Mouse (Mus musculus) lung, embryonic 15.5 days (tissue): ENCODE data around the gene Chst10. TPM values are rescaled to one million over a fixed set of nuclear protein-coding genes. Genes with fewer than 3 reads are reported as not detected.
A peak's percentile ranks its signal among the peaks of the same experiment; 100 is the strongest.

ENCODE experiments used
- ATAC-seq: fragments of 200-750 bp; cut with Nextera tagmentation; 2 replicates; pipeline ENCODE4 v1.8.0; 2017; ENCODE audit warnings: moderate number of reproducible peaks, borderline replicate concordance; ENCODE audit not compliant: low FRiP score, low TSS enrichment; ENCODE audit errors: extremely low read depth
- H3K27ac ChIP-seq: fragments of 300-500 bp; sonication (generic); 2 replicates; pipeline ENCODE4 v1.5.1; 2015; ENCODE audit warnings: moderate library complexity, mild to moderate bottlenecking, inconsistent platforms
- H3K27me3 ChIP-seq: fragments of 300-500 bp; sonication (generic); 2 replicates; pipeline ENCODE4 v1.6.1; 2015; ENCODE audit warnings: inconsistent platforms
- H3K36me3 ChIP-seq: fragments of 300-500 bp; sonication (generic); 2 replicates; pipeline ENCODE4 v1.6.1; 2015; ENCODE audit warnings: inconsistent platforms
- H3K4me1 ChIP-seq: fragments of 300-500 bp; sonication (generic); 2 replicates; pipeline ENCODE4 v1.6.1; 2015; ENCODE audit warnings: inconsistent platforms
- H3K4me2 ChIP-seq: fragments of 300-500 bp; sonication (generic); 2 replicates; pipeline ENCODE4 v1.6.1; 2015; ENCODE audit warnings: inconsistent platforms, mild to moderate bottlenecking, moderate library complexity
- H3K4me3 ChIP-seq: fragments of 300-500 bp; sonication (generic); 2 replicates; pipeline ENCODE4 v1.5.1; 2015; ENCODE audit warnings: mild to moderate bottlenecking, inconsistent platforms
- H3K9ac ChIP-seq: fragments of 300-500 bp; sonication (generic); 2 replicates; pipeline ENCODE4 v1.6.1; 2015; ENCODE audit warnings: inconsistent platforms
- H3K9me3 ChIP-seq: fragments of 300-500 bp; sonication (generic); 2 replicates; pipeline ENCODE4 v1.6.1; 2016; ENCODE audit warnings: inconsistent platforms
- WGBS: fragments of 180-500 bp; shearing (Covaris S2); methylation state at CpG from one replicate; pipeline ENCODE4 v1.1.7; 2015; 5-methylcytosine and 5-hydroxymethylcytosine counted together
- polyA plus RNA-seq: library from polyadenylated mRNA; unstranded; fragments of >200 nt; fragmentation: Nextera tagmentation; extraction: Ambion mirVana; gene quantifications from 2 replicates; pipeline ENCODE4 v1.2.1, GENCODE M21; 2015

The Chst10 gene
- polyA plus RNA-seq, 1 experiment from 2014 or later = 2.3 TPM

GRCm38 (mm10) chr1:38888803-38889202 is 9.2 kb downstream of the Chst10 start:
- 89% methylated on average over 6 of the region's 6 CpGs for WGBS
- no peak overlapping the region for H3K27ac ChIP-seq
- no peaks in the 10 kb centered on the region for H3K4me1 ChIP-seq
- H3K4me2 ChIP-seq = no peak overlapping the region
- no peaks in the 10 kb centered on the region for H3K36me3 ChIP-seq
- H3K27me3 ChIP-seq = no peaks in the 10 kb centered on the region
- no peak for ATAC-seq
- no peaks in the 10 kb centered on the region for H3K9me3 ChIP-seq
- no peak overlapping the region for H3K4me3 ChIP-seq
- H3K9ac ChIP-seq = no peak overlapping the region

DNA sequence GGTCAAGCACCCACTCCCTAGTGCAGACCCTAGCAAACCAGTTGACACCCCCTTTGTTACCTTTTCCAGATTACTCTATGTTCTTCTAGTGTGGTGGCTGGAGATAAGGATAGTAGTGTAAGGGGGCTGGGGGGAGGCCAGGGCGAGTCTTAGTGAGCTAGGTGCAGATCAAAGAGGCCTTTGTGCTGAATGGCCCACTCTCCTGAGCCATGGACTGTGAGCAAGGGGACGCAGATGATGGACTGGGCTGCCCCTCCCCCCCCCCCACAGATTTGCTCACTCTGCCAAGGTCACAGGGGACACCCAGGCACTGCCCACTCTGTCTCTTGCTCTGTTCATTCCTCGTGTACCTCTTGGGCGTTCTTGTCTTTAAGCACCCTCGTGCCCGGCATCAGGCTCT is 10.9 kb downstream of the Chst10 start:
- WGBS = 43% methylated on average over 6 of the region's 6 CpGs
- Histone ChIP-seq H3K27ac (no peak overlapping the region), H3K9me3 (no peaks in the 10 kb centered on the region), H3K4me3 (no peak overlapping the region), H3K9ac (no peak overlapping the region), H3K4me2 (no peak overlapping the region), H3K4me1 (no peaks in the 10 kb centered on the region), H3K36me3 (no peaks in the 10 kb centered on the region), H3K27me3 (no peaks in the 10 kb centered on the region)
- 0 out of 2 replicates have a peak, but pooled peaks have one; percentile 32 for ATAC-seq

GRCm38 (mm10) chr1:38886602-38887001 is 11.4 kb downstream of the Chst10 start:
- Histone ChIP-seq H3K36me3 (no peaks in the 10 kb centered on the region), H3K4me1 (no peaks in the 10 kb centered on the region), H3K9me3 (no peaks in the 10 kb centered on the region), H3K27me3 (no peaks in the 10 kb centered on the region), H3K4me3 (no peak overlapping the region), H3K27ac (no peak overlapping the region), H3K4me2 (no peak overlapping the region), H3K9ac (no peak overlapping the region)
- 61% methylated on average over 2 of the region's 2 CpGs for WGBS
- ATAC-seq = no peak

- Histone ChIP-seq H3K27me3 (no peaks in the 10 kb centered on the region), H3K4me2 (no peak overlapping the region), H3K27ac (no peak overlapping the region), H3K4me3 (no peak overlapping the region), H3K36me3 (no peaks in the 10 kb centered on the region), H3K9ac (no peak overlapping the region), H3K4me1 (no peaks in the 10 kb centered on the region), H3K9me3 (no peaks in the 10 kb centered on the region)
- ATAC-seq = no peak
- 70% methylated on average over 2 of the region's 2 CpGs for WGBS
These were observed 12.0 kb downstream of the Chst10 start for GRCm38 (mm10) chr1:38885956-38886355.

DNA sequence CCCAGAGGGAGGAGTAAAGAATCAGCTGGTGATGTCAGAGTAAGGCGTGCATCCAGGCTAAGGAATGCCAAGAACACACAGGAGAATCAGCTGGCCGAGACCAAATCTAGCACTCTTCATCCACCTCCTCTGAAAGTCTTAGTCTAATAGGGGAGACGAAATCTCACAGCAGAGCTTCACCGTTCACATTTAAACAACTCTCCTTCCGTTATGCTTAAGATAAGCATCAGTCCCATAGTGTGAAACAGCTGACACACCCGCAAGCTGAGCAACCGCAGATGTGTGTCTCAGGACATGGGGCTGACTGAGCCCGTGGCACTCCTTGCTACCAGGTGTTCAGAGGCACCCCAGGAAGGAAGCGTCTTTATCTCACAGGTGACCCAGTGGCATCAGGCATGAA is 14.2 kb downstream of the Chst10 start:
- Histone ChIP-seq H3K4me3 (no peak overlapping the region), H3K36me3 (no peaks in the 10 kb centered on the region), H3K27me3 (no peaks in the 10 kb centered on the region), H3K4me2 (no peak overlapping the region), H3K4me1 (no peaks in the 10 kb centered on the region), H3K9ac (no peak overlapping the region), H3K9me3 (no peaks in the 10 kb centered on the region), H3K27ac (no peak overlapping the region)
- WGBS = 67% methylated on average over 9 of the region's 9 CpGs
- ATAC-seq = no peak

GRCm38 (mm10) chr1:38882746-38883145 is 15.2 kb downstream of the Chst10 start:
- no peak for ATAC-seq
- Histone ChIP-seq H3K27me3 (no peaks in the 10 kb centered on the region), H3K36me3 (no peaks in the 10 kb centered on the region), H3K9ac (no peak overlapping the region), H3K9me3 (no peaks in the 10 kb centered on the region), H3K4me3 (no peak overlapping the region), H3K27ac (no peak overlapping the region), H3K4me2 (no peak overlapping the region), H3K4me1 (no peaks in the 10 kb centered on the region)
- WGBS = 71% methylated on average over 4 of the region's 4 CpGs

- no peaks in the 10 kb centered on the region for H3K9me3 ChIP-seq
- no peak overlapping the region for H3K4me2 ChIP-seq
- no peaks in the 10 kb centered on the region for H3K27me3 ChIP-seq
- 44% methylated on average over 4 of the region's 4 CpGs for WGBS
- no peak overlapping the region for H3K27ac ChIP-seq
- H3K36me3 ChIP-seq = no peaks in the 10 kb centered on the region
- no peak overlapping the region for H3K9ac ChIP-seq
- ATAC-seq = no peak
- H3K4me3 ChIP-seq = no peak overlapping the region
- no peaks in the 10 kb centered on the region for H3K4me1 ChIP-seq
These were observed 16.6 kb downstream of the Chst10 start for GRCm38 (mm10) chr1:38881366-38881765.

DNA sequence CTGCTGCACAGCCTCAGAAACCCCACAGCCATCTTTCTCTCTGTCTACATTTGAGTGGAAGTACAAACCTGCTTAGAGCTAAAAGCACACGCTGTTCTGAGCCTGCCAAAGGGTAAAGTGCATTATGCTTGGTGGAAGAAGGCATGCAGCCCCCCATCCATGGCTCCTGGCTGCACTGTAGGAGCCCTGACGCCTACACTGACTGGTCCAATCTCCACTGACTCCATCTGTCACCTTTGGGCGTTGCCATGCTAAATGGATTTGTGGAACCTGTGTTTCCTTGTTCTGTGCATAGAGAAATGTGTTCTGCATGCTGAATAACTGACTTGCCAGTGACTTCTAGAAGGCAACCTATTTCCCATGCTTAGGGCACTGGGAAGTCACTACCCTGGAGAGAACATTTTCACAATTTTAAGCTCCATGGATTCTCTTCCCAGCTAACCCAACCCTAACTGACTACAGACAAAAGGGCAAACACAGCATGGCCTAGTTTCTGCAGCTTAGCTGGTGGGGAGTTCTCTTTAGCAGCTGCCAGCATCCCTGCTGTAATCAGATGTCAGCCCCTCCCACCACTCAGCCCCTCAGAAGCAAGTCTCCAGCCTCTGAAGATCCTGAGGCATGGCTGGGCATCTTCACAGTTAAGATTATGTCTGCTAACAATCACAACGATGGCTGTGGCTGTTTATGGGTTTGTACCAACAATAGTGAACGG is 21.1 kb downstream of the Chst10 start:
- WGBS = 44% methylated on average over 5 of the region's 5 CpGs
- no peaks in the 10 kb centered on the region for H3K4me1 ChIP-seq

GRCm38 (mm10) chr1:38873911-38874310 is 24.1 kb downstream of the Chst10 start:
- Histone ChIP-seq H3K4me2 (no peak overlapping the region), H3K9ac (no peak overlapping the region), H3K27me3 (no peaks in the 10 kb centered on the region), H3K4me1 (no peaks in the 10 kb centered on the region), H3K9me3 (no peaks in the 10 kb centered on the region), H3K36me3 (no peaks in the 10 kb centered on the region), H3K4me3 (no peak overlapping the region), H3K27ac (no peak overlapping the region)
- 81% methylated on average over 5 of the region's 5 CpGs for WGBS
- ATAC-seq = no peak

More for the DNA sequence above, 21.1 kb downstream of the Chst10 start:
- no peak overlapping the region for H3K4me3 ChIP-seq
- ATAC-seq = no peak
- H3K9me3 ChIP-seq = no peaks in the 10 kb centered on the region
- no peaks in the 10 kb centered on the region for H3K27me3 ChIP-seq
- H3K27ac ChIP-seq = no peak overlapping the region
- no peak overlapping the region for H3K4me2 ChIP-seq
- no peaks in the 10 kb centered on the region for H3K36me3 ChIP-seq
- no peak overlapping the region for H3K9ac ChIP-seq

DNA sequence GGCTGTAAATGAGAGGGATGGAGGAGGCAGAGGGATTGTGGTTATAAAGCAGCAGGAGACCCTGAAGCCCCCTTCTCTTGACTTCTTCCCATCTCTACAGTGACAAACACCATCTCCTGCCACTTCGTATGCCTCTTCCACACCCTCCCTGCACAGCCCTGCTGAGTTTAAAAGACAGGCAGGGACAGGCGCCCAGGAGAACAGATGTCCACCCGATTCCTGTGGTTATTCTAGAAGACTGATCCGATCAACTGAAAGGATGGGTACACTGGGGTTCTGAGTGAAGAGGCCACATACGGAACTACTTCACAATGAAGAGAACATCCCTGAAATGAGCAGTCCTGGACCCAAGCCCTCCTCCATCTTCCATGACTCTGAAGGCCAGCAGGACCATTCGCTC is 26.1 kb downstream of the Chst10 start:
- no peak overlapping the region for H3K9ac ChIP-seq
- H3K9me3 ChIP-seq = no peaks in the 10 kb centered on the region
- no peak overlapping the region for H3K4me3 ChIP-seq
- no peaks in the 10 kb centered on the region for H3K4me1 ChIP-seq
- ATAC-seq = no peak
- no peaks in the 10 kb centered on the region for H3K36me3 ChIP-seq
- no peaks in the 10 kb centered on the region for H3K27me3 ChIP-seq
- no peak overlapping the region for H3K4me2 ChIP-seq
- no peak overlapping the region for H3K27ac ChIP-seq
- 84% methylated on average over 6 of the region's 6 CpGs for WGBS

- ATAC-seq = no peak
These were observed 28.4 kb downstream of the Chst10 start for GRCm38 (mm10) chr1:38869398-38870195.

GRCm38 (mm10) chr1:38866242-38866641 is 31.7 kb downstream of the Chst10 start:
- Histone ChIP-seq H3K9me3 (no peaks in the 10 kb centered on the region), H3K36me3 (no peaks in the 10 kb centered on the region), H3K4me3 (no peak overlapping the region), H3K27me3 (no peaks in the 10 kb centered on the region), H3K4me1 (no peaks in the 10 kb centered on the region), H3K9ac (no peak overlapping the region), H3K4me2 (no peak overlapping the region), H3K27ac (no peak overlapping the region)
- 91% methylated on average over 5 of the region's 5 CpGs for WGBS
- ATAC-seq = no peak

More at GRCm38 (mm10) chr1:38869398-38870195, 28.4 kb downstream of the Chst10 start:
- H3K4me3 ChIP-seq = no peak overlapping the region
- no peak overlapping the region for H3K9ac ChIP-seq
- no peak overlapping the region for H3K4me2 ChIP-seq
- no peaks in the 10 kb centered on the region for H3K36me3 ChIP-seq
- no peaks in the 10 kb centered on the region for H3K27me3 ChIP-seq
- H3K4me1 ChIP-seq = no peaks in the 10 kb centered on the region
- 44% methylated on average over 13 of the region's 13 CpGs for WGBS
- no peak overlapping the region for H3K27ac ChIP-seq
- no peaks in the 10 kb centered on the region for H3K9me3 ChIP-seq
